Mouse (Mus musculus) T-helper 17 cell (primary cell): ENCODE measurements around the gene Ak7.

Experiments
- in situ Hi-C, 2 experiments: fragments of 300-600 bp; cut with MboI, MseI; formaldehyde crosslinking; loops; 1 replicate in 1 of 2; 2 replicates in 1 of 2; pipeline ENCODE4 v1.15.1; 2025; ENCODE audit warnings: high pct_unique_total_duplicates in 2 of 2

Gene Ak7

GRCm38 (mm10) chr12:105727268-105727667 lies 21.5 kb downstream of the Ak7 start:
- in situ Hi-C loops = no loop called here

- in situ Hi-C loops = no loop called here
These were observed 22.2 kb downstream of the Ak7 start for GRCm38 (mm10) chr12:105727964-105728363.

GRCm38 (mm10) chr12:105730851-105731460 lies 25.2 kb downstream of the Ak7 start:
- in situ Hi-C loops = no loop called here

GRCm38 (mm10) chr12:105733370-105734159 lies 27.8 kb downstream of the Ak7 start:
- in situ Hi-C loops = no loop called here

- in situ Hi-C loops = no loop called here
These were observed 29.6 kb downstream of the Ak7 start for GRCm38 (mm10) chr12:105735226-105735888.

GRCm38 (mm10) chr12:105735889-105736251 lies 30.1 kb downstream of the Ak7 start:
- in situ Hi-C loops = no loop called here

GRCm38 (mm10) chr12:105738316-105739096 lies 32.7 kb downstream of the Ak7 start:
- in situ Hi-C loops = no loop called here

- in situ Hi-C loops = no loop called here
These were observed 33.9 kb downstream of the Ak7 start for GRCm38 (mm10) chr12:105739656-105740055.

- in situ Hi-C loops = no loop called here
These were observed 42.3 kb downstream of the Ak7 start for GRCm38 (mm10) chr12:105748114-105748513.

- in situ Hi-C loops = no loop called here
These were observed 48.0 kb downstream of the Ak7 start for GRCm38 (mm10) chr12:105753813-105754212.

- in situ Hi-C loops = no loop called here
These were observed 52.2 kb downstream of the Ak7 start for GRCm38 (mm10) chr12:105757816-105758497.

GRCm38 (mm10) chr12:105758911-105759310 lies 53.1 kb downstream of the Ak7 start:
- in situ Hi-C loops = no loop called here

GRCm38 (mm10) chr12:105759849-105760478 lies 54.2 kb downstream of the Ak7 start:
- in situ Hi-C loops = no loop called here

GRCm38 (mm10) chr12:105761171-105761570 lies 55.4 kb downstream of the Ak7 start:
- in situ Hi-C loops = no loop called here

- in situ Hi-C loops = no loop called here
These were observed 55.9 kb downstream of the Ak7 start for GRCm38 (mm10) chr12:105761629-105762028.

GRCm38 (mm10) chr12:105769700-105770099 lies 63.9 kb downstream of the Ak7 start:
- in situ Hi-C loops = no loop called here

- in situ Hi-C loops = no loop called here
These were observed 69.1 kb downstream of the Ak7 start for GRCm38 (mm10) chr12:105774871-105775270.

- in situ Hi-C loops = no loop called here
These were observed 71.9 kb downstream of the Ak7 start for GRCm38 (mm10) chr12:105777651-105778050.

GRCm38 (mm10) chr12:105784196-105784999 lies 78.6 kb downstream of the Ak7 start, which contains the start of gene Papola:
Gene Papola, plus strand, starts transcription at chr12:105784694.
- in situ Hi-C loops = loop anchor here in 1 of 2 experiments (5.0 to 10.0 kb wide), 2 partner anchors 97 to 770 kb away; partner anchors contain the start of gene Atg2b
